Mouse (Mus musculus) brain, embryonic 14.5 days (tissue): Measurements from ENCODE around the gene Arhgap22.

ENCODE experiments used
- CTCF ChIP-seq: fragments of 200-500 bp; IDR thresholded peaks from 2 replicates; pipeline ENCODE4 v1.5.1; 2012; ENCODE audit warnings: inconsistent platforms, mild to moderate bottlenecking, moderate library complexity, borderline replicate concordance; ENCODE audit not compliant: insufficient read depth, insufficient read length; ENCODE audit errors: extremely low read depth
- POLR2A ChIP-seq: fragments of 200-500 bp; IDR thresholded peaks from 2 replicates; pipeline ENCODE4 v1.6.1; 2012; ENCODE audit warnings: mild to moderate bottlenecking, inconsistent platforms, borderline replicate concordance; ENCODE audit not compliant: poor library complexity, insufficient read depth, insufficient read length, severe bottlenecking; ENCODE audit errors: extremely low read depth

DNA sequence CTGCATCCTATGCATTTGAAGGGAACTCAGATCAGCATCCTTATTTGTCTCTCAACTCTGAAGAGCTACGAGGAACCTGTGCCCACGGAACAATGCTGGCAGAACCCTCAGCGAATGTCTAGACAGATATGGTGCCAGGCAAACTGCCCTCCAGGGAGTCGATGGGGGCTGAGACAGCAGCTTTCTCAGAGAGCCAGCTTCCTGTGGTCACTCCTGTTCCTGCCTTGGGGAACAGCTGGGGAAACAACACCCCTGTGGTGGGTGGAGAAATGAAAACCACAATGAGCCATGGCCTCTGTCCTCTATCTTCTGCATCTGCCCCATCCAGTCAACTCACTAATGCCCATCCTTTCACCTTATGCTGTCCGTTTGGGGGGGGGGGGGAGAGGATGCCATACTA lies 18.2 kb downstream of the Arhgap22 start:
- TF ChIP-seq POLR2A (no peak), CTCF (no peak)
